Mouse (Mus musculus): Measurements from ENCODE around the gene Htra3.

DNA sequence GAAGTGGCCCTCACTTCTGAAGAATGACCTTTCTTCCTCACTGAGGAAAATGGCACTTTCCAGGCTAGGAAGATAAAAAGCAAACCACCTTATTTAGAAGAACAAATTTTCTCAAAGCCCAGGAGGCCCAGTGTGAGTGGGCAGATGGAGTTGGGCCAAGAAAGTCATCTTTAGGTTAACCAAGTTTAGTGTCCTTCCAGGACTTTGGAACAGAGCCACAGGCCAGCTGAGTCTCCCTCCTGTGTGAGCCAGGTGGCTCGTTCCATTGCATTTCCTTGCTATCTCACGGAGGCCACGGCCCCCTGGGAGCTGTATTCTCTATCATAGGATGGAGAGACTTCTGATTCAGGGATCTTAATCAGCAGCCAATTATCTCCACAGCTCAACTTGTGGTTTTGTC is 31.3 kb upstream of the Htra3 start:
- no peak for TF ChIP-seq GATA1 (IDR thresholded peaks at IDR 0.05; ENCODE audit: low read length)
- no peak for TF ChIP-seq TAL1 (IDR thresholded peaks at IDR 0.05; ENCODE audit: low read length)
